Mouse (Mus musculus) kidney, adult 8-10 months (tissue): ENCODE results near the gene Tbc1d2.

Experiments used
- DNase-seq, 2 experiments: peaks; one replicate each; pipeline ENCODE4 v3.0.0; 2022

Gene Tbc1d2

GRCm38 (mm10) chr4:46650086-46650753 lies at the start of gene Tbc1d2:
Gene Tbc1d2, minus strand, starts transcription at chr4:46650209.
- DNase-seq = peak; percentile 95 to 97

GRCm38 (mm10) chr4:46696467-46696866 lies 46.5 kb upstream of the Tbc1d2 start:
- no peak for DNase-seq

DNA sequence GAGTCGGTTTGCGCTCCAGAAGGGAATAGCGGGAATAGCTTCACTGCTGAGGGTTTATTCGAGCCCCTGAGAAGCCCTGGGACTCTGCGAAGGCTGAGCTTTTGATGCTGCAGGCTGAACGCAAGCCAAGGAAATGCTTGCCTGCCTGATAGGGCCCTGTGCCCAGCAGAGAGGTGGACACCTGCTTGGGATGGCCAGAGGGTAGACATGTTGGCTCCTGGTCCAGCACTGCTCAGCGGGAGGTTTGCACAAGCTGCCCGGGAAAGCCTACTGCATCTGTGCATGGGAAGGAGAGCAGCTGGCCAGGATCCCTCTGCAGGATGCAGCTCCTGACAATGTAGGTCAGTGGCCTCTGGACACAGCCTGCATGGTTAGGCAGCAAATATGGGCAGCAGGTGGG lies 40.6 kb upstream of the Tbc1d2 start:
- DNase-seq = no peak

DNA sequence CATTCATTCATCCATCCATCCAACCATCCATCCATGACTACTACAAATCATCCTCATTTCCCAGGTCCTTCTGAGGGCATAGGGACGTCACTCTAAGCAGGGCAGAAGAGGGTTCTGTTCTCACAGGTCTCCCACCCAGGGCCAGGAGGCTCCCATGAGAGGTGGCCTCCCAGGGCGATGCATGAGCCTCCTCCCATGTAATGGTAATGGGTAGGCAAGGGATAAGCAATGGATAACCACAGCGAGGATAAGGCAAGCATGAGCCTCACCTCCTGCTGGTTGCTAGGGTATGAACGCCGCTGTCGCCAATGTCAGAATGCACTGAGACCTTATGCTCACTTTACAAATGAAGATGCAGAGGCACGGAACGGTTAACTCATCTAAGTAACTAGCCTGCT lies 40.0 kb upstream of the Tbc1d2 start:
- no peak for DNase-seq

- peak; percentile 36 to 76 for DNase-seq
These were observed 39.5 kb upstream of the Tbc1d2 start for GRCm38 (mm10) chr4:46689397-46690022.

GRCm38 (mm10) chr4:46688213-46688832 lies 38.3 kb upstream of the Tbc1d2 start:
- no peak for DNase-seq

DNA sequence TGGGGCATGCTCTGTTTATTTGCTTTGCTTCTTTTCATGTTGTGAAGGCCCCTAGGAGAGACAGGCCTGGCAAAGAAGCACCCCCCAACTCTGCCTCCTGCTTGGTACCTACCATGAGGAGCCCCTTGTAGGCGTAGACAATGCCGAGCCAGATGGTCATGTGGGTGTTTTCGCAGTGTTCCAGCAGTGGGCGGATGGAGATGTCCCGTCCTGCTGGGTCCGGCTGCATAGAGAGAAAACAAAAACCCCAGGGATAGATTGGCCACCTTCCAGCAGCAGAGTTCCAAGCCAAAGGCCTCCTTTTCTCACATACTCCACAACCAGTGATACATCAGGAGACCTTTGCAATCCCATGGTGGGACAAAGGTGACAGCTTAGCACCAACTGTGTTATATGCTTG lies 34.2 kb upstream of the Tbc1d2 start:
- DNase-seq = no peak

DNA sequence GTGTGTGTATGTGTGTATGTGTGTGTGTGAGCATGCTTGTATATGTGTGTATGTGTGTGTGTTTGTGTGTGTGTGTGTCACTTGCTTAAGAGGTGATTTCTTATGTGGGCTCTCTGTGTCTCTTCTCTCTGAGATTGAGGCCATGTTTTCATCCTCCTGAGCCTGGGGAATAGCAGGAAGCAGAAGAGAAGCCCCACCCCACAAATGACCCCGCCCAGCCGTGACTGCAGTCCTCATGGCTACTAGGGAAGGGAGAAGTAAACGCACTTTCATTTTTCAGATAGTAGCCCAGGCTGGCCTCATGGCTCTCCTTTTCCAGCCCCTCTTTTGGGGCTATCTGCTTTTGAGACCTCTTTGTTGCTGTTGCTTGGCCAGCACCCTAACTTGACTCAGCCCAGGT lies 26.6 kb upstream of the Tbc1d2 start:
- no peak for DNase-seq

DNA sequence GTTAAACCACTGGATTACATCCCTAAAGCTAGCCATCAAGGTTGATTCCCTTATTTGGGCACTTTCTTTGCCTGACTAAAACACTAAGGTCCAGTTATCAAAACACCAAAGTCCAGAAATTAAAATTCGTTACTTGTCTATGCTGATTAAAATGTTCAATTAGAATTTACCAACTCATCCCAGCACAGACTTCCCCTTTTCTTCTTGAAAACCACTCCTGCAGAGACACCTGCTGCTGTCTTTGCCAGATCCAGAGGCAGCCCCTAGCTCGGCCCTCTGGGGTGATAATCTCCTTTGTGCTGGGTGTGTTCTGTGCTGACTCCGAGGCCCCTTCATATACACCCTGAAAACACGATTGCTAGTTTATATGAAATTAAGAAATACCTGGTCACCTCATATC lies 26.0 kb upstream of the Tbc1d2 start:
- no peak for DNase-seq

DNA sequence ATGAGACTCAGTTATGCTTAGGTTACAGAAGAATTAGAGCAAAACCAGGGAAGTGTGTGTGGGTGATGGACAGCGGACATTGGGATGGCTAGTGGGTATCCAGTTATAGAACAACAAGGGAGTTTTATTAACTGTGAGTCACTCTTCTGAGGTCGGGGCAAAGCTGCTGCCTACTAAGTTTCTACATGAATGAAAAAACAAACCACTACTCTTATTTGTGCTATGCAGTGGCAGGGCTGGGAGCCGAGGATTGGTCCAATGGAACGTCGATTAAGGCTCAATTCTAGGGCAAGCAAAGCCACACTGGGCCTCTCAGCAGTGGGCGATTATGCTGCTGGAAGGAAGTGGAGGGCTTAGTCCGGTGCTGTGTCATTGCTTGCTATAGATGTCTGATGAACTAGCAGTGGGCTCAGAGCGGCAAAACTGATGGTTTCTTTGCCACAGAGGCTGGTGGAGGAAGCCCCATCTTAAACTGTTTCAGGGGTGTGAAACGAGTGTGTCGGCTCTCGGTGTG lies 25.3 kb upstream of the Tbc1d2 start:
- no peak for DNase-seq

DNA sequence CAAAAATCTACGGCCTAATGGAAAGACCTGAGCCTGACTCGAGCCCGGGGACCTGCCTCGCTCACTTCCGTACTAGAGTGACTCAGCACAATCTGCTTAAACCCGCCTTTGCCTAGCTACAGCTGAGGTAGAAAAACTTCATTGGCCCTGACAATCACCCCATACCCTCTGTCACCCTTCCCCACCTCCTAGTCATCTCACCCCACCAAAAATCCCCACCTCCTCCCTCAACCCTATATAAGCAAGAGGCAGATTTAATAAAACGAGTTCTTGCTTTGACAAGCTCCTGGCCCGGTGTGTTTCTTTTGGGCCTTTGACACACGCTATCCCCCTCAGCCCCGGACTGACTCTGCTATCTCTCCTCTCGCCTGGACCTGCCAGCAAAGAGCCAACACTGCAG lies 18.6 kb upstream of the Tbc1d2 start:
- DNase-seq = no peak

DNA sequence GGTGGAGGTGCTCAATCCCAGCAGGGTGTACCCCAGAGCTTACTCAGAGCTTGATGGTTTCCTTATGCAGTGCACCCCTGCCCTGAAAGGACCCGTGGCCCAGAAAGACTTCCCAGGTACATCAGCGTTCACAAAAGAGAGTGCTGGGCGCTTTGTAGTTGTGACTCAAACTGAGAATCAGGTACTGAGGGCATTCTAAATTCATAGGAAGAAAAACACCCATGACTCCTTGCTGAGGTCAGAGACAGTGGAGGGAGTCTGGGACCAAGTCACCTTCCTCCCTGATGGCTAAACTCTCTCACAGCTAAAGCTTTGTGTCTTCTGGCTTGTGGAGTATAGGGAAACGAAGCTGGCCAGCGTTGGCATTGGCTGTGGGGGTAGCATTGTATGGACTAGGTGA lies 16.4 kb upstream of the Tbc1d2 start:
- no peak for DNase-seq

- no peak for DNase-seq
These were observed 15.4 kb upstream of the Tbc1d2 start for GRCm38 (mm10) chr4:46665371-46665774.

GRCm38 (mm10) chr4:46664123-46665009 lies 14.4 kb upstream of the Tbc1d2 start:
- DNase-seq = no peak

DNA sequence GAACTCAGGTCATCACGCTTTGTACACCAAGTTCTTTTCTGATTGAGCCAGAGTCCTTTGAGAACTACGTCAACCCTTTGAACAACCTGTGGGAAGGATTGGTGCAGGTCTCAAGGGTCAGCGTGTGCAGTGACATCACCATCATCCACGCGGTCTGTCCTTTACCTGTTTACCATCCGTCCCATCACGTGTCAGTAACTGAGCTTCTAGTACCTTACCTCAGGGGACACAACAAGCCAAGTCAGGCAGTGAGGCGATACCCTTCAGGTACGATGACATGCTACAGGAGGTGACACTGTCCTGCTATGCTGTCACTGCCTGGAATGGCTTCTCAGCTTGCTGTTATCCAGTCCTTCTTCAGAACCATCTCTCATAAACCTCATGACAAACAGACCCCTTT lies 11.4 kb upstream of the Tbc1d2 start:
- DNase-seq = no peak

DNA sequence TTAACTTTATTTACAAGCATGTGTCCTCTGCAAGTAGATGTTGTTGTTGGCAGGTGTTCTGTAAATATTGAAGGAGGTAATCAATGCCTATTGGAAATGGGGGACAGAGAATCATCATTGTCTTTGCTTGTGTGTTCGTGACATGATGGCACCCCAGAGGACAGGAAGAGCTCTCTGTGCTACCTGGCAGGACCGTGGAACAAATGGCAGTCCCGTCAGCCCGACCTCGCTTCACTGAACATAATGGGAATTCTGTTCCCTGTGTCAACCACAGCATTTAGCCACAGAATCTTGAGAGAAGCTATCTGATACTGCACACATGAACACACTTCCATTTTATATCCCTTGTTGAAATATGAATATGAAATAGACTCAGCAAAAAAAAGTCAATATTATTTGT lies 8.9 kb upstream of the Tbc1d2 start:
- no peak for DNase-seq

GRCm38 (mm10) chr4:46657116-46657515 lies 7.1 kb upstream of the Tbc1d2 start:
- peak; percentile 55 to 82 for DNase-seq

DNA sequence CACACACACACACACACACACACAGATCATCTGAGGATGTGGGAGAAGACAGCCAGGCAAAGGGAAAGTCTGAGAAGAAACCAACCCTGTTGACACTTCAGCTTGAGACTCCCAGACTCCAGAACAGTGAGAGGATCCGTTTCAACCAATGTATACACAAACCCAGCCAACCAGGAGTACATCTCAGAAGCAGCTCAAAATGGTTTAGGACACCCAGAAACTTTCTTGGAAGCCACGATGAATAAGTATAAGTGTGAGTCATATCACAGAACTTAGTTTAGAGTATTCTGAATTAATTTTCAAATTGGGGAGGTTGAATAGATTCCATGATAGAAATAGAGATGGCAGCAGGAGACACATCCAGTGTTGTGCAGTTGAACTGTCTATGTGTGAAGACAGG lies 5.9 kb upstream of the Tbc1d2 start:
- no peak for DNase-seq

DNA sequence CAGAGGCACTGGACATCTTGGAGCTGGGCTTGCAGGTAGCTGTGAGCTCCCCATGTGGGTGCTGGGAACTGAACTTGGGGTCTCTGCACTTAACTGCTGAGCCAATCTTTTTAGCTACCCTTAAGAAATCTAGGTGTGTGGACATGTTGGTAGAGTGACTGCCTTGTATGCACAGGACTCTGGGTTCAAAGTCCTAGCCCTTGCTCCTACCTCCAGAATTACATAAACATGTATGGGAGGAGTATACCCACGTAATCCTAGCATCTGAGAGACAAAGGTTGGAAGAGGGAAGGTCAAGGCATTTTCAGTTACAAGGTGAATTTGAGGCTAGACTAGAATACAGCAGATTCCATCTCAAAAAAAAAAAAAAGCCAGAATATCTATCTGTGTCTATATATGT lies 5.3 kb upstream of the Tbc1d2 start:
- DNase-seq = no peak

DNA sequence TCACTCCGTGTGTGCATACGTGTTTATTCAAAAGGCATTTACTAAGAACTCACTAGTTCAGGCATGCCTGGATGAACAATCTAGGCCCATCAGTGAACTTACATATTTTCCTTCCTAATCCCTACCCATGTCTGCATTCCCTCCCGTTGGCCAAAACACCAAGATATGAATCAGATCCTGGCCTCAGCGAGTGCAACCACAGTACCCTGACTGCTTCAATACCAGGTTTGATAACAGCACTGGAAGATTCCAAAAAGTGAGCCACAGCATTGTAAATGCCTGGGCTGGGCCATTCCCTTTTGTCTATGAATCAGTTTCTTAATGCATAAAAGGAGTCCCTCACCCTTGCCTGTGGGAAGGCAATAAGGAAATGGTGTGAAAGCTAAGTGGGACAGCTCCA lies 848 bp downstream of the Tbc1d2 start:
- DNase-seq = no peak

DNA sequence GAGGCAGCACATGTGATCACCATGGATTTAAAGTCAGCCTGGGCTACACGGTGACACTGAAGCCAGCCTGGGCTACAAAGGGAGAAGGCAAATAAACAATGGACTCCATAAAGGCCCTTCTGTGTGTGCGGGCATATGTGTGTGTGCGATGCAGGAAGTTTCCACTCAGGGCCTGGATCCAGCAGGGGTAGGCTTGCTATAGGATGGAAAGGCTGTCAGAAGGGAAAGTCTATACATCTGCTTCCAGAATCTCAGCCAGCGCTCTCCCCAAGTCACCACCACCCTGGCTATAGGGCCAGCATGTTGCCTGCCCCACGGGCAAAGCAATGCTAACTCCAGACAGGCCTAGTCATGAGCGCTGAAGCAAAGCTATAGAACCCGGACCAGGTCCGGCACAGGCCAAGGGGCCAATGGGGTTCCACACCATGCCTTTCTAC lies 6.3 kb downstream of the Tbc1d2 start:
- DNase-seq = no peak

DNA sequence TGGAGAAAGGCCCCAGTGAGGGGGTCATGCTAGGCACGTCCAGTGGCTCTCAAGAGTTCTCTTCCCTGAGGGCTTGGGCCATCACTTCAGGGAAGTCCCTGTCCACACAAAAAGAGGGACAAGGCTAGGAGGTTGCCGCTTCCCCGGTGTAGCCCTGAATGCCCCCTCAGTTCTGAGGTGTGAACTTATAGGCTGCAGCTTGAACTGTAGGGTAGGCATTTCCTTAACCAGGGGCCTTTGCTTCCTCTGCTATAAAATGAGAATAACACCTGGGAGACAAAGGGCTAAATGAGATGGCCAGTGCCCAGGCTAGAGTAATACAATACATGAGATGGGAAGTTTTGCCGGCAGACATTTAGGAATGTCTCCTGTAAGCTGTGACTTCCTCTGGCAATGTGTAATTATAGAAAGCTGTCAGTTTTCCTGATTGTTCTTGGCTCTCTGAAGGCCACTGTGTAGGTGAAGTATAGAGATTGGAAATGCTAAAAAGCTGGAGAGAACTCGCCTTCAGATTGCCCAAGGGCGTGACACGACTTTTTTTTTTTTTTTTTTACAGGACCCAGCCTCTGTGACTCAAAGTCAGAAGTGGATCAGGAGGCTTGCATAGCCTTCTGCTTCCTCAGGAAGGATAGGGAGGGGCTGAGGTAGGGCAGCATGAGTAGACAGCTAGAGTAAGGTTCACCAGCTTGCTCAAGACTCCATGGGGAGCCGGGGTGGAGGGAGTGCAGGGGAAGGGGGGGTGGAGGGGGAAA lies 6.9 kb downstream of the Tbc1d2 start:
- DNase-seq = peak; percentile 23 to 44
